Mouse (Mus musculus): ENCODE data around the gene Anp32e.

GRCm38 (mm10) chr3:95902643-95903042 lies 26.4 kb upstream of the Anp32e start:
- TF ChIP-seq CTCF (IDR thresholded peaks at IDR 0.05; ENCODE audit: borderline replicate concordance, insufficient read depth, low read length): no peak
- no peak for TF ChIP-seq POLR2A (IDR thresholded peaks at IDR 0.05; ENCODE audit: low read depth, low read length)
